Mouse (Mus musculus) liver, embryonic 11.5 days (tissue): ENCODE results near the gene Cyp2t4. TPM values are rescaled to one million over a fixed set of nuclear protein-coding genes. Genes with fewer than 3 reads are reported as not detected.

Experiments used
- ATAC-seq: fragments of 200-750 bp; cut with Nextera tagmentation; replicated peaks from 2 replicates; pipeline ENCODE4 v1.8.0; 2017; ENCODE audit warnings: moderate number of reproducible peaks, mild to moderate bottlenecking, moderate TSS enrichment, moderate library complexity; ENCODE audit not compliant: low FRiP score
- DNase-seq: peaks from one replicate; pipeline ENCODE4 v3.0.0-alpha.2; 2017; ENCODE audit warnings: low spot score
- H3K27ac ChIP-seq: fragments of 300-500 bp; sonication (generic); 2 replicates; pipeline ENCODE4 v1.5.1; 2014; ENCODE audit warnings: mild to moderate bottlenecking, low read depth, low read length, control low read depth
- H3K27me3 ChIP-seq: fragments of 300-500 bp; sonication (generic); replicated peaks from 2 replicates; pipeline ENCODE4 v1.6.1; 2014; ENCODE audit warnings: low read length, mixed read lengths; ENCODE audit not compliant: control insufficient read depth, insufficient read depth
- H3K36me3 ChIP-seq: fragments of 300-500 bp; sonication (generic); 2 replicates; pipeline ENCODE4 v1.6.1; 2014; ENCODE audit warnings: mild to moderate bottlenecking, low read length, moderate library complexity, mixed read lengths; ENCODE audit not compliant: control insufficient read depth, insufficient read depth
- H3K4me1 ChIP-seq: fragments of 300-500 bp; sonication (generic); replicated peaks from 2 replicates; pipeline ENCODE4 v1.6.1; 2014; ENCODE audit warnings: low read length, mixed read lengths; ENCODE audit not compliant: control insufficient read depth, insufficient read depth
- H3K4me2 ChIP-seq: fragments of 300-500 bp; sonication (generic); 2 replicates; pipeline ENCODE4 v1.6.1; 2014; ENCODE audit warnings: mild to moderate bottlenecking, control low read depth, moderate library complexity
- H3K4me3 ChIP-seq: fragments of 300-500 bp; sonication (generic); 2 replicates; pipeline ENCODE4 v1.5.1; 2014; ENCODE audit warnings: low read depth, low read length, control low read depth
- H3K9ac ChIP-seq: fragments of 300-500 bp; sonication (generic); 2 replicates; pipeline ENCODE4 v1.6.1; 2014; ENCODE audit warnings: low read depth, low read length, control low read depth
- H3K9me3 ChIP-seq: fragments of 300-500 bp; sonication (generic); 2 replicates; pipeline ENCODE4 v1.6.1; 2016; ENCODE audit warnings: low read length, inconsistent platforms, mixed read lengths; ENCODE audit not compliant: control insufficient read depth
- WGBS: fragments of 180-500 bp; shearing (Covaris S2); extraction: QIAGEN DNeasy Blood & Tissue Kit; methylation state at CpG from one replicate; pipeline ENCODE4 v1.1.7; 2014; 5-methylcytosine and 5-hydroxymethylcytosine counted together
- polyA plus RNA-seq: library from polyadenylated mRNA; unstranded; fragments of >200 nt; fragmentation: Nextera tagmentation; extraction: Ambion mirVana; gene quantifications from 2 replicates; pipeline ENCODE4 v1.2.1, GENCODE M21; 2014

The Cyp2t4 gene
- polyA plus RNA-seq, 1 experiment from 2014 or later, result not detected

DNA sequence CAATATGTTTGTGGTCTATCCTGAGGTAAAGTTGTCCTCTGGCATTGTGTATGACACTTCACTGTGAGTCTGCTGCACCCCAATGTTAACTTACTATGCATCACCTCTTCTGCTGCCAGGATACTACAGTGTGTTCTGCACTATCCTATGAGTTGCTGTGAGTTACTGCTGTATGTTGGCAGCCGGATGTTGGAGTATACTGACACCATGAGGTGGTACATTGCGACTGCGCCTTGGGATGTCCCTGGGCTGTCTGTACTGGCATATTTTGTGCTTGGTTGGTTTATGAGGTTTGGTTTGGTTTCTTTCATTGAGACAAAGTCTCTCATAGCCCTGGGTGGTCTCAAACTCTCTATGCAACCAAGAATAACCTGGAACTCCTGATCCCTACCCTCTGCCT is 25.4 kb upstream of the Cyp2t4 start:
- Histone ChIP-seq H3K4me3 (no peak overlapping the region), H3K4me2 (no peak overlapping the region), H3K9ac (no peak overlapping the region), H3K9me3 (no peaks in the 10 kb centered on the region), H3K4me1 (no peaks in the 10 kb centered on the region), H3K27ac (no peak overlapping the region), H3K27me3 (no peaks in the 10 kb centered on the region), H3K36me3 (no peaks in the 10 kb centered on the region)
- 46% methylated on average over 3 of the region's 3 CpGs for WGBS
- ATAC-seq (no peak; the same call in 1 of the 2 replicates), DNase-seq (no peak)

DNA sequence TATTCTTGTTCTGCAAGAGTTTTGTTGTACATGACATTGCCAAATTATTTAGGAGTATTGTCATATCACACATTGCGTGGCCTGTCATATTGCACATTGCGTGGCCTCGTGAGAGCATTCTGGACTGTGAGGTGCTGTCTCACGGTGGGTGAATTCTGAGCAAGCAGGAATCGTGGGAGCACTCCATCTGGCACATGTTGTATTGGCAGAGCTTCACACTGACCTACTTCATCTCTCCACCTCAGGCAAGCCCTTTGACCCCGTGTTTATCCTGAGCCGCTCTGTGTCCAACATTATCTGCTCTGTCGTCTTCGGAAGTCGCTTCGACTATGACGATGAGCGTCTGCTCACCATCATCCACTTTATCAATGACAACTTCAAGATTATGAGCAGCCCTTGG is 24.6 kb upstream of the Cyp2t4 start:
- Histone ChIP-seq H3K36me3 (no peaks in the 10 kb centered on the region), H3K27ac (no peak overlapping the region), H3K27me3 (no peaks in the 10 kb centered on the region), H3K9me3 (no peaks in the 10 kb centered on the region), H3K4me2 (no peak overlapping the region), H3K4me3 (no peak overlapping the region), H3K9ac (no peak overlapping the region), H3K4me1 (no peaks in the 10 kb centered on the region)
- DNase-seq (no peak), ATAC-seq (no peak)
- WGBS, result 80% methylated on average over 13 of the region's 13 CpGs

DNA sequence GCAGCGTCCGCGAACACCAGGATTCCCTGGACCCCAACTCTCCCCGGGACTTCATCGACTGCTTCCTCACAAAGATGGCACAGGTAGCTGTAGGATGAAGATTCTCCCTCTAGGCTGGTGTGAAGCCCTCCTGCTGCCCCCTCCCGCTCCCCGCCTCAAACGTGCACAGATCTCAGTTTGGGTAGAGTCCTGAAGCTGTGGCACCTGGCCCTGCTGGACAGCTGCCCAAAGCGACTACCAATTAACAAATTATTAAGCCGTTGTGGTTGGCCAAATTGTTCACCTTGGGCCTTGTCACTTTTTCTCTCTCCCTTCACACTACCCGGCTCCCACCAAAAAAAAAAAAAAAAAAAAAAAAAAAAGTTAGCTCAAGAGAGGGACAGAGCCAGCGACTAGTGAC is 23.7 kb upstream of the Cyp2t4 start:
- no peaks in the 10 kb centered on the region for H3K27me3 ChIP-seq
- DNase-seq, result no peak
- no peak overlapping the region for H3K4me3 ChIP-seq
- H3K27ac ChIP-seq, result no peak overlapping the region
- no peaks in the 10 kb centered on the region for H3K9me3 ChIP-seq
- no peaks in the 10 kb centered on the region for H3K4me1 ChIP-seq
- 83% methylated on average over 12 of the region's 12 CpGs for WGBS
- H3K9ac ChIP-seq, result no peak overlapping the region
- H3K4me2 ChIP-seq, result no peak overlapping the region
- H3K36me3 ChIP-seq, result no peaks in the 10 kb centered on the region
- no peak for ATAC-seq

DNA sequence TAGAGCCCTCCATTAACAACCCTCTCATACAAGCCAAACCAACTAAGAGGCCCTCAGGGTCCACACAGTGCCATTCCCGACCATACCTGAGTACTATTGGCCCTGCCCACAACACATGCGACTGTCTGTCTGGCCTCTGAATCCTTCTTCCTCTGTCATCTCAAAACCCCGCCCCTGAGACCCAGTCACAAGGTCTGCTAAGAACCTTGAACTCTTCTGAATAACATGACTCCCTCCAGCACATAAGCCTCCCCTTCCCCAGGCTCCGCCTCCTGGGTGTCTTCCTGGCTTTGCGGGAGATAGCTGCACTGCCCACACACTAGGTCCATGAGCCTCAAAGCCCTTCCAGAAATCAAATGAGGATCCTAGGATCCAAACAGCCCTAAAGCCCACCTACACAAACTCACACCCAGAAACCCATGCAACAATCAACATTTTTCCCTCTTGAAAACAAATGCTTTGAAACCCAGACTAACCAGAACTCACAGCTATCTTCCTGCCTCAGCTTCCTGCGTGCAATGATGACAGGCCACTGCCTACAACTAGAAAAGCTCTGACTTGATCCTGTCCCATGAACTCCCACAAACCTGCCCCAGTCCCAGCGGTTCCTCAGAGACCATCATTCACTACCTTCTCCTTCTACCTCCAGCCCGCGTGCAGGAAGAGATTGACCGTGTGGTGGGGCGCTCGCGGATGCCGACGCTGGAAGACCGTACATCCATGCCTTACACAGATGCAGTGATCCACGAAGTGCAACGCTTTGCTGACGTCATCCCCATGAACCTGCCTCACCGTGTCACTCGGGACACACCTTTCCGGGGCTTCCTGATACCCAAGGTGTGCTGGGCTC is 22.8 kb upstream of the Cyp2t4 start:
- Histone ChIP-seq H3K27me3 (no peaks in the 10 kb centered on the region), H3K9me3 (no peaks in the 10 kb centered on the region)
- ATAC-seq, result no peak; the same call in 1 of the 2 replicates

DNA sequence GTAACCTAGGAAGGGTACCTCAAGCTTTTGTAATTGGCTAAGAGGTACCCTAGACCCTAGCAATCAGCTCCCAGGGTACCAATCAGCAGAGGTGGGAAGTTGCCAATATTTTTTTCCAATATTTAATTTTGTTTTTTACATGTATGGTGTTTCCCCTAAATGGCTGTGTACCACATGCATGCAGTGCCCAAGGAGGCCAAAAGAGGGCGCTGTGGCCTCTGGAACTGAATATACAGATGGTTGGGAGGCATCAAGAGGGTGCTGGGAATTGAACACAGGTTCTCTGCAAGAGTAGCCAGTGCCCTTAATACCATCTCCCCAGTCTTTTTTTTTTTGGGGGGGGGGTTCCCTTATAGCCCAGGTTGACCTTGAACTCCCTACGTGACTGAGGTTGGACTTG is 22.1 kb upstream of the Cyp2t4 start:
- Histone ChIP-seq H3K27ac (no peak overlapping the region), H3K36me3 (no peaks in the 10 kb centered on the region), H3K27me3 (no peaks in the 10 kb centered on the region), H3K4me3 (no peak overlapping the region), H3K4me2 (no peak overlapping the region), H3K9ac (no peak overlapping the region), H3K4me1 (no peaks in the 10 kb centered on the region), H3K9me3 (no peaks in the 10 kb centered on the region)
- DNase-seq, result no peak
- 57% methylated on average over 2 of the region's 2 CpGs for WGBS
- no peak for ATAC-seq

More for the DNA sequence above, 22.8 kb upstream of the Cyp2t4 start:
- WGBS, result 80% methylated on average over 22 of the region's 22 CpGs
- no peak for DNase-seq
- Histone ChIP-seq H3K27ac (no peak overlapping the region), H3K9ac (no peak overlapping the region), H3K4me1 (no peaks in the 10 kb centered on the region), H3K4me3 (no peak overlapping the region), H3K36me3 (no peaks in the 10 kb centered on the region), H3K4me2 (no peak overlapping the region)

DNA sequence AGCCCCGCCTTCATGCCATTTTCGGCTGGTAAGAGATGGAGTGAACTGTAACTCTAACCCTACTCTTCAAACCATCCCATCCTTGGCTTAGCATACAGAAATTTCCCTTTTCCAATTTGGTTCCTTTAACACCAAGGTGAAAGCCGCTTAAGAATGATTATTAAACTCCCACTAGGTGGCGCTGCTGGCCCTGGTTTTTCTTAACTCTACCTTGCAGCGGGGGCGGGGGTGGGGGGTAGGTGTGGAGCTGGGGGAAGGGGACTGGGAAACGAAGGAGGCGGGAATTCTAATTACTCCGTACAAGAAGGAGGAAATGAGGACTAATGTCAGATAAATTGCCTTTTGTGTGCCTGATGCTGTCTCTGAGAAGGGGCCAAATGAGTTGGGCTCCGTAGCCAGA is 20.9 kb upstream of the Cyp2t4 start:
- no peak for DNase-seq
- no peak overlapping the region for H3K4me3 ChIP-seq
- H3K4me2 ChIP-seq, result no peak overlapping the region
- no peaks in the 10 kb centered on the region for H3K9me3 ChIP-seq
- H3K27me3 ChIP-seq, result no peaks in the 10 kb centered on the region
- no peaks in the 10 kb centered on the region for H3K36me3 ChIP-seq
- WGBS, result 15% methylated on average over 10 of the region's 10 CpGs
- no peaks in the 10 kb centered on the region for H3K4me1 ChIP-seq
- H3K9ac ChIP-seq, result no peak overlapping the region
- no peak for ATAC-seq
- no peak overlapping the region for H3K27ac ChIP-seq

DNA sequence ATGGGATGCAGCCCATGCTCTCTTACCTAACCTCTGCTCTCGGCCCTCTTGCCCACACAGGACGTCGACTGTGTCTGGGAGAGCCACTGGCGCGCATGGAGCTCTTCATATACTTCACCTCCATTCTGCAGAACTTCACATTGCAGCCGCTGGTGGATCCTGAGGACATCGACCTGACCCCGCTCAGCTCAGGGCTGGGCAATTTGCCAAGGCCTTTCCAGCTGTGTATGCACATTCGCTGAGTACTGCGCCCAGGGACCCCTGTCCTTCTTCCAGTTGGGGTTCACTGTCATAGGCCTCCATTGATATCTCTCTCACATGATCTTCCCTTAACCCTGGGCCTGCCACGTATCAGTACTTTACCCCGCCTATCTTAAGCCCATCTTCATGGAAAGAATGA is 20.4 kb upstream of the Cyp2t4 start:
- no peak overlapping the region for H3K4me2 ChIP-seq

DNA sequence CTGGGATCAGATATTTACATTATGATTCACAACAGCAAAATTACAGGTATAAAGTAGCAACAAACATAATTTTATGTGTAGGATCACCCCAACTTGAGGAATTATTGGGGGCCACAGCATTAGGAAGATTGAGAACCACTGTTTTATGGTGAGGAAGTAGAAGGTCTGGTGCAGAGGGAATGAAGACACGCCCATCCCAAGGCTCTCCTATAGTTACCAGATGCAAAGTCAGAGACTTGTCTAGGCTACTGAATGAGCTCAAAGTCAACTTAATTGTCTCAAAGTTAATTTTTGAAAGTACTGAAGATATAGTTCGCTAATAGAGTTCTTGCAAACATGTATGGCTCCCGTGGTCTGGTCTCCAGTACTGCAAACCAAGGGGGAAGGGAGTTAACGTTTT is 19.8 kb upstream of the Cyp2t4 start:
- WGBS, result 71% methylated on average over 4 of the region's 4 CpGs
- no peak overlapping the region for H3K4me2 ChIP-seq
- H3K9ac ChIP-seq, result no peak overlapping the region
- DNase-seq (no peak), ATAC-seq (no peak)
- H3K9me3 ChIP-seq, result no peaks in the 10 kb centered on the region
- no peaks in the 10 kb centered on the region for H3K27me3 ChIP-seq
- no peaks in the 10 kb centered on the region for H3K4me1 ChIP-seq
- H3K36me3 ChIP-seq, result no peaks in the 10 kb centered on the region
- H3K4me3 ChIP-seq, result no peak overlapping the region
- no peak overlapping the region for H3K27ac ChIP-seq

More for the DNA sequence above, 20.4 kb upstream of the Cyp2t4 start:
- Histone ChIP-seq H3K4me1 (no peaks in the 10 kb centered on the region), H3K27me3 (no peaks in the 10 kb centered on the region), H3K27ac (no peak overlapping the region), H3K4me3 (no peak overlapping the region), H3K36me3 (no peaks in the 10 kb centered on the region), H3K9me3 (no peaks in the 10 kb centered on the region), H3K9ac (no peak overlapping the region)
- DNase-seq (no peak), ATAC-seq (0 out of 2 replicates have a peak, but pooled peaks have one; percentile 43)
- WGBS, result 68% methylated on average over 12 of the region's 12 CpGs

DNA sequence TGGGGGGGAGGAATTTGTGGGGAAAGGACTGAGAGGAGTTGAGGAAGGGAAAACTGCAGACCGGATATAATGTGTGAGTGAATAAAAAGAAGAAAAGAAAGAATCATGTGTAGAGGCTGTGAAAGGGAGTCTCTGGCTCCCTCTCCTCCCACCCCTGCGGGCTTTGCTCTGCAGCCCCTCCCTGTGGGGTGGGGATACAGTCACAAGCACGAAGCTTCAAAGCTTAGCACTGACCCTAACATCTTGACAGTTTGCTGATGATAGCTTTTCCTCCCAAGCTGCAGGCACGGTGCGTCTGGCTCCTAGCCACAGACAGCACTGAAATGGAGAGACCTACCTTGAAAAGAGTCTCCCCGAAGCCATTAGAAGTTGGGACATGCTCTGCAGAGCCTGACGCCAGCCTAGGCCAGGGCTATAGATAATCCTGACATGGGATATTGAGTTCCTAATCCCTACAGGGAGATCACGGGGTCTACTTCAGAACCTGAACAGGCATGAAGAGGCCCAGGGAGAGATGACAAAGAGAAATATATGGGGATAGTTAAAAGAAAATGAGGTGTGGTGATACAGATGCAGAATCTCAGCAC is 17.0 kb upstream of the Cyp2t4 start:
- H3K4me2 ChIP-seq, result no peak overlapping the region
- no peak overlapping the region for H3K4me3 ChIP-seq
- no peaks in the 10 kb centered on the region for H3K36me3 ChIP-seq
- 52% methylated on average over 8 of the region's 8 CpGs for WGBS
- ATAC-seq (no peak), DNase-seq (no peak)
- no peaks in the 10 kb centered on the region for H3K27me3 ChIP-seq
- no peak overlapping the region for H3K9ac ChIP-seq
- no peaks in the 10 kb centered on the region for H3K4me1 ChIP-seq
- peaks cover 3% of the 10 kb centered on the region; the same call in 1 of the 2 replicates for H3K9me3 ChIP-seq
- no peak overlapping the region for H3K27ac ChIP-seq
